Mouse (Mus musculus): ENCODE data around the gene Ahctf1. TPM values are rescaled to one million over a fixed set of nuclear protein-coding genes. Genes with fewer than 3 reads are reported as not detected.

The Ahctf1 gene
- polyA plus RNA-seq, 1 experiment from 2014 or later, result 14.7 TPM

DNA sequence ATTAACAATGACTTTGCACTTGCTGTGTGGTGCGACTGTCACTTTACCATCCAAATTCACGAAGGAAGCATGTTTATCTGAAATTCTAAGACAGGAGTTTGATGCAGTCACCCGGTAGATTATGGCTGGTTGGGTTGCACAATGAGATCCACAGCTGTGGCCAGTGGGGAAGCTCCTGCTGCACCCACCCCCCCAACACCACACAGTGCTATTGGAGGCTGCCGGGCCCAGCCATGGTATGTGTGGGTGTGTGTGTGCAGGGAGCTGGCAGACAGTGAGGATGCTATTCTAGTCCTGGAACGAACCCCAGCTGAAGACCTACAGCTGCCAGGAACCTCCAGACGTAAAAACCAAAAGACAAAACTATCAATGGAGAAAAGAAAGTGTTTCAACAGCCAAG, 94.1 kb downstream of the Ahctf1 start:
- H3K4me2 ChIP-seq, result no peak overlapping the region
- no peak overlapping the region for H3K4me3 ChIP-seq
- no peaks in the 10 kb centered on the region for H3K36me3 ChIP-seq
- no peaks in the 10 kb centered on the region for H3K9me3 ChIP-seq
- H3K9ac ChIP-seq, result no peak overlapping the region
- H3K4me1 ChIP-seq, result peaks cover 11% of the 10 kb centered on the region
- no peak for ATAC-seq (ENCODE audit: extremely low read depth, insufficient number of reproducible peaks, low FRiP score, low TSS enrichment)
- no peak overlapping the region for H3K27ac ChIP-seq (replicated peaks)
- WGBS, result 60% methylated on average over 6 of the region's 6 CpGs
- no peaks in the 10 kb centered on the region for H3K27me3 ChIP-seq (replicated peaks)

- Histone ChIP-seq H3K4me2 (no peak overlapping the region), H3K4me3 (no peak overlapping the region), H3K9ac (no peak overlapping the region), H3K4me1 (peaks cover 22% of the 10 kb centered on the region), H3K27me3 (replicated peaks) (no peaks in the 10 kb centered on the region), H3K36me3 (no peaks in the 10 kb centered on the region), H3K9me3 (no peaks in the 10 kb centered on the region), H3K27ac (replicated peaks) (no peak overlapping the region)
- WGBS, result 80% methylated on average over 6 of the region's 6 CpGs
- no peak for ATAC-seq (ENCODE audit: extremely low read depth, insufficient number of reproducible peaks, low FRiP score, low TSS enrichment)
These were observed 98.3 kb downstream of the Ahctf1 start for GRCm38 (mm10) chr1:179705154-179705553.

- Histone ChIP-seq H3K27ac (replicated peaks) (no peak overlapping the region), H3K4me3 (no peak overlapping the region), H3K9ac (no peak overlapping the region), H3K36me3 (no peaks in the 10 kb centered on the region), H3K27me3 (replicated peaks) (no peaks in the 10 kb centered on the region), H3K4me2 (no peak overlapping the region), H3K9me3 (no peaks in the 10 kb centered on the region), H3K4me1 (peaks cover 14% of the 10 kb centered on the region)
- WGBS, result 28% methylated on average over 3 of the region's 3 CpGs
- ATAC-seq (ENCODE audit: extremely low read depth, insufficient number of reproducible peaks, low FRiP score, low TSS enrichment), result no peak
These were observed 99.3 kb downstream of the Ahctf1 start for GRCm38 (mm10) chr1:179704150-179704549.

Other genes starting within 250 kb of the Ahctf1 start
- 76.8 and 85.8 TPM in 2 replicates for gene Sccpdh, start 135.5 kb downstream of the Ahctf1 start, polyA plus RNA-seq (2015; fragmentation: Nextera tagmentation; extraction: Ambion mirVana)
- gene Kif28, start 58.4 kb downstream of the Ahctf1 start, polyA plus RNA-seq (2015; fragmentation: Nextera tagmentation; extraction: Ambion mirVana), result 0.06 TPM in 1 of 2 replicates, not detected in the other
- gene Gm10518, start 304 bp downstream of the Ahctf1 start, polyA plus RNA-seq (2015; fragmentation: Nextera tagmentation; extraction: Ambion mirVana), result not detected in 2 replicates
- 9.2 and 12.3 TPM in 2 replicates for gene Cdc42bpa, start 156.8 kb upstream of the Ahctf1 start, polyA plus RNA-seq (2015; fragmentation: Nextera tagmentation; extraction: Ambion mirVana)